Mouse (Mus musculus) heart, embryonic 13.5 days (tissue): Measurements from ENCODE around the gene Elmod3. TPM values are rescaled to one million over a fixed set of nuclear protein-coding genes. Genes with fewer than 3 reads are reported as not detected.
"Not testable (repeated sequence)": the region's sequence is repeated elsewhere in the genome, so short reads cannot be mapped to it uniquely, and the experiment has no call there.

Source experiments
- ATAC-seq: fragments of 200-750 bp; cut with Nextera tagmentation; 2 replicates; pipeline ENCODE4 v1.8.0; 2017; ENCODE audit warnings: moderate TSS enrichment; ENCODE audit not compliant: insufficient number of reproducible peaks, low FRiP score, low TSS enrichment; ENCODE audit errors: extremely low read depth
- H3K27ac ChIP-seq: fragments of 300-500 bp; sonication (generic); replicated peaks from 2 replicates; pipeline ENCODE4 v1.5.1; 2015; ENCODE audit warnings: moderate library complexity, mild to moderate bottlenecking, inconsistent platforms
- H3K27me3 ChIP-seq: fragments of 300-500 bp; sonication (generic); replicated peaks from 2 replicates; pipeline ENCODE4 v1.6.1; 2015; ENCODE audit warnings: mild to moderate bottlenecking, inconsistent platforms
- H3K36me3 ChIP-seq: fragments of 300-500 bp; sonication (generic); 2 replicates; pipeline ENCODE4 v1.6.1; 2015; ENCODE audit warnings: mild to moderate bottlenecking, inconsistent platforms
- H3K4me1 ChIP-seq: fragments of 300-500 bp; sonication (generic); 2 replicates; pipeline ENCODE4 v1.6.1; 2015; ENCODE audit warnings: inconsistent platforms
- H3K4me2 ChIP-seq: fragments of 300-500 bp; sonication (generic); 2 replicates; pipeline ENCODE4 v1.6.1; 2015; ENCODE audit warnings: inconsistent platforms, mild to moderate bottlenecking, moderate library complexity
- H3K4me3 ChIP-seq: fragments of 300-500 bp; sonication (generic); 2 replicates; pipeline ENCODE4 v1.5.1; 2015; ENCODE audit warnings: moderate library complexity, mild to moderate bottlenecking, inconsistent platforms
- H3K9ac ChIP-seq: fragments of 300-500 bp; sonication (generic); 2 replicates; pipeline ENCODE4 v1.6.1; 2015; ENCODE audit warnings: inconsistent platforms, mild to moderate bottlenecking, moderate library complexity
- H3K9me3 ChIP-seq: fragments of 300-500 bp; sonication (generic); 2 replicates; pipeline ENCODE4 v1.6.1; 2016; ENCODE audit warnings: inconsistent platforms
- WGBS: fragments of 180-500 bp; shearing (Covaris S2); methylation state at CpG from one replicate; pipeline ENCODE4 v1.1.7; 2015; ENCODE audit warnings: mixed read lengths; 5-methylcytosine and 5-hydroxymethylcytosine counted together
- polyA plus RNA-seq: library from polyadenylated mRNA; unstranded; fragments of >200 nt; fragmentation: Nextera tagmentation; extraction: Ambion mirVana; gene quantifications from 2 replicates; pipeline ENCODE4 v1.2.1, GENCODE M21; 2015

The Elmod3 gene
- polyA plus RNA-seq, 1 experiment from 2014 or later = 10.6 TPM

- no peak overlapping the region for H3K4me2 ChIP-seq
- ATAC-seq = no peak
Measured at GRCm38 (mm10) chr6:72547121-72547520, 51.1 kb downstream of the Elmod3 start.

DNA sequence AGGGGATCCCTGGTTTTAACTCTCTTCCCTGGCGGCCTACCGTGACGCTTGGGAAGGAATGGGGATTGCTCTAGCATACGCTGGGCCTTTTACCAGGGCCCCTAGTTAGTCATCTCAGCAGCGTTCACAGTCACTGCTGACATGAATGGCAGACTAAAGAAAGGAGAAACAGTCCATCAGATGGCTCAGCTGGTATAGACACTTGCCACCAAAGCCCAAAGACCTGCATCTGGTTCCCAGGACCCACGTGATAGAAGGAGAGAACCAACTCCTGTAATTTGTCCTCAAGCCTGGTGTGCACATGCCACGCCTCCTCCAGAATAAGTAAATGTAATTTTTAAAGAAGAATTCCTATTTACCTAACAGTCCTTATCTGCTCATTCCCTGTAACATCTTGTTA, 52.8 kb downstream of the Elmod3 start:
- 62% methylated on average over 7 of the region's 7 CpGs for WGBS
- no peaks in the 10 kb centered on the region for H3K9me3 ChIP-seq
- H3K4me1 ChIP-seq = peaks cover 12% of the 10 kb centered on the region
- H3K27ac ChIP-seq = no peak overlapping the region
- H3K9ac ChIP-seq = no peak overlapping the region
- no peak for ATAC-seq
- no peaks in the 10 kb centered on the region for H3K27me3 ChIP-seq
- peak overlapping the region; percentile 77; the same call in 1 of the 2 replicates for H3K4me2 ChIP-seq
- H3K36me3 ChIP-seq = peaks cover 7% of the 10 kb centered on the region; the same call in 1 of the 2 replicates
- no peak overlapping the region for H3K4me3 ChIP-seq

More at GRCm38 (mm10) chr6:72547121-72547520, 51.1 kb downstream of the Elmod3 start:
- Histone ChIP-seq H3K27me3 (no peaks in the 10 kb centered on the region), H3K9me3 (no peaks in the 10 kb centered on the region), H3K4me3 (no peak overlapping the region), H3K4me1 (peaks cover 17% of the 10 kb centered on the region), H3K27ac (no peak overlapping the region), H3K36me3 (peaks cover 7% of the 10 kb centered on the region; the same call in 1 of the 2 replicates), H3K9ac (no peak overlapping the region)
- 92% methylated on average over 2 of the region's 2 CpGs for WGBS

DNA sequence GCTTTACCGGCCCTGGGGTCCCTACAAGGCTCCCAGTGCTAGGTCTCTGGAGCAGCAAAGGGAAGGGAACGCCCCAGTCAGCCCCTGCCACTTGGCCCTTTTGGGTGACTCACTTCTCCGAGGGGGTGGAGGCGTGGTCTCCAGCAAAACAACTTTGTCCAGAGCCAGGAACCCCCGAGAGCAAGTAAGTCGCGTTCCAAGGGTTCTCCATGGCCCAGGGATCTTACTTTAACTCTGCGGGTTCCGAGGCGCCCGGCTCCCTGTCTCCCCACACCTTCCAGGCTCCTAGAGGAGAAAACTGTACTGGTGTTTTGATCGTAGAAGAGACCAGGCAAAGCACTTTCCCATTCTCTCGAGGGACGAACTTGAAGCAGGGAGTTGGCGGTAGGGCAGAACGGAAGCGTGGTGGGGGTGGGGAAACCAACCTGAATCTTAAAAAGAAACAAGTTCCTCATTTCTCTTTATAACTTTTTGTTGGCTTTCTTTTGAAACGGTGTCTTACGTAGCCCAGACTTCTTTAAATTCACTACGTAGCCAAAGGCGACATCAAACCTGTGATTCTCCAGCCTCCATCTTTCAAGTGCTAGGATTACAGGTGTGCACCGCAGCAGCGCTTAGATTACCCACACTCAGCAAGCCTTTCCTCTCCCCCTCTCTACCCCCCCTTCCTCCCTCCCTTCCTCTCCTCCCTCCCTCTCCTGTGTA, 53.8 kb downstream of the Elmod3 start, which contains the start of gene Capg:
TSS of gene Capg (plus strand) at position 109 of the 705 bp plus-strand sequence.
- Histone ChIP-seq H3K4me2 (peak within 1 kb of the TSS; percentile 77), H3K27ac (peak within 1 kb of the TSS; percentile 42; the same call in 1 of the 2 replicates), H3K9me3 (no peaks in the 10 kb centered on the region), H3K4me3 (peak within 1 kb of the TSS; percentile 55), H3K27me3 (no peaks in the 10 kb centered on the region), H3K4me1 (peaks cover 12% of the 10 kb centered on the region), H3K36me3 (peaks cover 7% of the 10 kb centered on the region; the same call in 1 of the 2 replicates), H3K9ac (peak within 1 kb of the TSS; percentile 82)
- 5% methylated on average over 23 of the region's 23 CpGs for WGBS
- no peak for ATAC-seq

- no peak for ATAC-seq
- H3K9ac ChIP-seq = no peak overlapping the region
- H3K4me3 ChIP-seq = no peak overlapping the region
- WGBS = 75% methylated on average over 12 of the region's 12 CpGs
- H3K4me2 ChIP-seq = no peak overlapping the region
- peaks cover 7% of the 10 kb centered on the region; the same call in 1 of the 2 replicates for H3K36me3 ChIP-seq
- no peak overlapping the region for H3K27ac ChIP-seq
- no peaks in the 10 kb centered on the region for H3K9me3 ChIP-seq
- H3K4me1 ChIP-seq = peaks cover 13% of the 10 kb centered on the region
- no peaks in the 10 kb centered on the region for H3K27me3 ChIP-seq
Measured at GRCm38 (mm10) chr6:72543265-72543850, 54.9 kb downstream of the Elmod3 start.

DNA sequence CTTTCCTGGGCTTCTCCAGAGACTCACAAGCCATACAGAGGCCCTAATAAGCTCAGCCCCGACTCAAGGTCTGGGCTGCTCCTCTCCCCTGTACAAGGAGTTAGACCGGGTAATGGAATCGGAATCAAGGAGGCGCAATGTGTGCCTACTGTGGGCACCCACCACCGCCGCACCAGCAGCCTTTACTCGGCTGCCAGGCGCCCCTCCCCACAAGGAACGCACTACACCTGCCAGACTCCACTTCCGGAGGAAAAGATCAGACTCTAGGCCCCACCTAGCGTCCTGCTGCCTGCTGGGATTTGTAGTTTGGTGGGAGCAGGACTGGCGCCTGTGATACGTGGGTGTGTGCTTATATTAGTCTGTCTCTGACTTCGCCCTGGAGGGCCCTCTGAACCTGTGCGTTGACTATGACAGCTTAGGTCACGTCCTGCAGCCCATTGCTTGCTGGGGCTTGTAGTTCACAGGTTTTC, 59.6 kb downstream of the Elmod3 start:
- ATAC-seq = peak; percentile 72
- peak overlapping the region; percentile 81 for H3K9ac ChIP-seq
- no peaks in the 10 kb centered on the region for H3K9me3 ChIP-seq
- no peaks in the 10 kb centered on the region for H3K27me3 ChIP-seq
- peak overlapping the region; percentile 72 for H3K4me2 ChIP-seq
- peak overlapping the region; percentile 60 for H3K4me3 ChIP-seq
- no peaks in the 10 kb centered on the region for H3K36me3 ChIP-seq
- H3K4me1 ChIP-seq = peaks cover 18% of the 10 kb centered on the region
- 0 out of 2 replicates have a peak overlapping the region, but pooled peaks have one; percentile 9 for H3K27ac ChIP-seq
- 3% methylated on average over 16 of the region's 16 CpGs for WGBS

DNA sequence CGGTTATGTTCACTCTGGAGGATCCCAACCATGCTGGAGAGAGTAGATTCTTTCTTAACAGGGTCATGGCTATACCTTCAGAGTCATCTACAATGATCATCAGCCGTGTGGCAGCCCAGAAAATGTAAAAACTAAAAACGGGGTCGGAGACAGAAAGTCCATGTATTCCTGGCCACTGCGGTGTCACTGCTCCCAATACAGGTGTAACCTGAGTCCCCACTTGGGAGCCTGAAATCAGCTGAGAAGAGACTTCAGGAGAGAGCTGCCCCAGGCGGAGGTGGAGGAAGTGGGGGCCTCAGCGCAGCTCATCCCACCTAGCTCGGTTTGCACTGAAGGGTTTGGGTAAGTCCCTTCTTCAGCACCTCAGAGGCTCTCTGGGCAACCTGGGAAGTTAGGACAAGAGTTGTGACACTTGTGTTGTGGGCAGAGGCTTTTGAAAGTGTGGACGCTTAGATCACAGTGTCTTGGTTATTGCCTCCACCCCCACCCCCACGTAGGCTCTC, 60.2 kb downstream of the Elmod3 start:
- WGBS = 48% methylated on average over 10 of the region's 10 CpGs
- Histone ChIP-seq H3K9me3 (no peaks in the 10 kb centered on the region), H3K27ac (0 out of 2 replicates have a peak overlapping the region, but pooled peaks have one; percentile 9), H3K9ac (peak overlapping the region; percentile 81), H3K27me3 (no peaks in the 10 kb centered on the region), H3K4me1 (peaks cover 19% of the 10 kb centered on the region), H3K4me2 (peak overlapping the region; percentile 72), H3K36me3 (no peaks in the 10 kb centered on the region), H3K4me3 (peak overlapping the region; percentile 60)
- ATAC-seq = no peak

DNA sequence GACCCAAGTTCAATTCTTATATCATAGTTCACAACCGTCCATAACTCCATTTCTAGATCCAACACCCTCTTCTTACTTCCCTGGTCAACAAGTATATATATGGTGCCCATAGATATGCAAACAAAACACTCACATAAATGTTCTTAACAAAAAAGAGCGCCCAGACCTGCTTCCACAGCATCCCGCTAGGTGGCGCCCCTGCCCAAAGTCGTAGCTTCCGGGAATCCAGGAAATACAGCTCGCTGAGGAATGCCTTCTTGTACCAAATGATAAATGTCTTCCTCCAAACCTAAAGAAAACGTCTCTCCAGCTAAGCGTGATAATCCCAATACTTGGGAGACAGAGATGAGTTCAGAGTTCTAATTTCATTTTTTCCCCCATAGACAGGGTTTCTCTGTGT, 63.0 kb downstream of the Elmod3 start:
- 5% methylated on average over 9 of the region's 9 CpGs for WGBS
- Histone ChIP-seq H3K36me3 (no peaks in the 10 kb centered on the region), H3K4me2 (peak overlapping the region; percentile 67), H3K9me3 (no peaks in the 10 kb centered on the region), H3K27me3 (no peaks in the 10 kb centered on the region), H3K4me3 (peak overlapping the region; percentile 36), H3K27ac (peak overlapping the region; percentile 36; the same call in 1 of the 2 replicates), H3K9ac (peak overlapping the region; percentile 59), H3K4me1 (peaks cover 26% of the 10 kb centered on the region)
- no peak for ATAC-seq

- H3K9ac ChIP-seq = no peak overlapping the region
- peak overlapping the region; percentile 42; the same call in 1 of the 2 replicates for H3K27ac ChIP-seq
- no peak overlapping the region for H3K4me3 ChIP-seq
- 40% methylated on average over 9 of the region's 9 CpGs for WGBS
- no peaks in the 10 kb centered on the region for H3K27me3 ChIP-seq
- ATAC-seq = no peak
- H3K4me2 ChIP-seq = no peak overlapping the region
- H3K9me3 ChIP-seq = no peaks in the 10 kb centered on the region
- no peaks in the 10 kb centered on the region for H3K36me3 ChIP-seq
- H3K4me1 ChIP-seq = peaks cover 26% of the 10 kb centered on the region
Measured at GRCm38 (mm10) chr6:72534035-72534809, 64.0 kb downstream of the Elmod3 start.

DNA sequence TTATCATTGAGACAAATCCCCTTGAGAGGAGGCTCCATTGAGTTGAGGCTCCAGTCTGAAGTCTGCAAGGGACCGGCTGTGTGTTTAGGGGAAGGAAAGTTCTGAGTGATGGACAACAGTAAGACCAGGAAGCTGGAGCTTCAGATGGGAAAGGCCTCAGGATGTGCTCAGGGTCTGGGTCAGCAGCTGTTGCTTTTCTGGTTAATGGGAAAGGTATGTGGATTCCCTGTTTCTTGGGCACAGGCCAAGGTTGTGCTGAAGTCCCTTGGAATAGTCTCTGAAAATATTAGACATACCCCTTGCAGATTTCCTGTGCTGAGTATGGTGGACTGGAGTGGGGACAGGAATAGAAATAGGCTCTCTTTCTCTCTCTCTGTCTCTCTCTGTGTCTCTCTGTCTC, 64.7 kb downstream of the Elmod3 start:
- H3K27ac ChIP-seq = peak overlapping the region; percentile 42
- H3K9ac ChIP-seq, H3K4me2 ChIP-seq, H3K27me3 ChIP-seq, H3K9me3 ChIP-seq, H3K36me3 ChIP-seq, H3K4me3 ChIP-seq: not testable (repeated sequence)
- H3K4me1 ChIP-seq = peaks cover 26% of the 10 kb centered on the region
- 0 out of 2 replicates have a peak, but pooled peaks have one; percentile 14 for ATAC-seq
- 27% methylated on average over 1 of the region's 1 CpGs for WGBS

- H3K9ac ChIP-seq = no peak overlapping the region
Measured at GRCm38 (mm10) chr6:72532580-72532979, 65.6 kb downstream of the Elmod3 start.

More at GRCm38 (mm10) chr6:72532580-72532979, 65.6 kb downstream of the Elmod3 start:
- ATAC-seq = no peak
- H3K27ac ChIP-seq = peak overlapping the region; percentile 28; the same call in 1 of the 2 replicates
- WGBS = 69% methylated on average over 4 of the region's 4 CpGs
- no peak overlapping the region for H3K4me3 ChIP-seq
- H3K4me2 ChIP-seq = no peak overlapping the region
- H3K9me3 ChIP-seq = no peaks in the 10 kb centered on the region
- no peaks in the 10 kb centered on the region for H3K27me3 ChIP-seq
- H3K36me3 ChIP-seq = no peaks in the 10 kb centered on the region
- H3K4me1 ChIP-seq = peaks cover 19% of the 10 kb centered on the region
